Mouse (Mus musculus) hindbrain, embryonic 13.5 days (tissue): Measurements from ENCODE around the gene Zfp213. TPM values are rescaled to one million over a fixed set of nuclear protein-coding genes. Genes with fewer than 3 reads are reported as not detected.

Experiments
- ATAC-seq: fragments of 200-750 bp; cut with Nextera tagmentation; 2 replicates; pipeline ENCODE4 v1.8.0; 2017; ENCODE audit warnings: moderate TSS enrichment; ENCODE audit not compliant: low FRiP score
- H3K27ac ChIP-seq: fragments of 300-500 bp; sonication (generic); 2 replicates; pipeline ENCODE4 v1.5.1; 2015; ENCODE audit warnings: inconsistent platforms, mild to moderate bottlenecking, moderate library complexity
- H3K27me3 ChIP-seq: fragments of 300-500 bp; sonication (generic); 2 replicates; pipeline ENCODE4 v1.6.1; 2015; ENCODE audit warnings: mild to moderate bottlenecking, inconsistent platforms
- H3K36me3 ChIP-seq: fragments of 300-500 bp; sonication (generic); 2 replicates; pipeline ENCODE4 v1.6.1; 2015; ENCODE audit warnings: mild to moderate bottlenecking, inconsistent platforms
- H3K4me1 ChIP-seq: fragments of 300-500 bp; sonication (generic); replicated peaks from 2 replicates; pipeline ENCODE4 v1.6.1; 2015; ENCODE audit warnings: inconsistent platforms
- H3K4me2 ChIP-seq: fragments of 300-500 bp; sonication (generic); 2 replicates; pipeline ENCODE4 v1.6.1; 2015; ENCODE audit warnings: inconsistent platforms, mild to moderate bottlenecking, moderate library complexity
- H3K4me3 ChIP-seq: fragments of 300-500 bp; sonication (generic); 2 replicates; pipeline ENCODE4 v1.5.1; 2015; ENCODE audit warnings: mild to moderate bottlenecking, inconsistent platforms
- H3K9ac ChIP-seq: fragments of 300-500 bp; sonication (generic); 2 replicates; pipeline ENCODE4 v1.6.1; 2015; ENCODE audit warnings: mild to moderate bottlenecking, inconsistent platforms
- H3K9me3 ChIP-seq: fragments of 300-500 bp; sonication (generic); 2 replicates; pipeline ENCODE4 v1.6.1; 2016; ENCODE audit warnings: inconsistent platforms
- WGBS: fragments of 180-500 bp; shearing (Covaris S2); methylation state at CpG from one replicate; pipeline ENCODE4 v1.1.7; 2015; 5-methylcytosine and 5-hydroxymethylcytosine counted together
- polyA plus RNA-seq: library from polyadenylated mRNA; unstranded; fragments of >200 nt; fragmentation: Nextera tagmentation; extraction: Ambion mirVana; gene quantifications from 2 replicates; pipeline ENCODE4 v1.2.1, GENCODE M21; 2015

Zfp213 gene
- polyA plus RNA-seq, 1 experiment from 2014 or later, result 18.2 TPM

GRCm38 (mm10) chr17:23518701-23519423, 45.2 kb downstream of the Zfp213 start:
- no peaks in the 10 kb centered on the region for H3K36me3 ChIP-seq
- H3K27ac ChIP-seq, result no peak overlapping the region
- no peak overlapping the region for H3K4me3 ChIP-seq
- no peak overlapping the region for H3K4me2 ChIP-seq
- ATAC-seq, result peak; percentile 57; the same call in 1 of the 2 replicates
- H3K27me3 ChIP-seq, result no peaks in the 10 kb centered on the region
- no peaks in the 10 kb centered on the region; the same call in 1 of the 2 replicates for H3K9me3 ChIP-seq
- H3K4me1 ChIP-seq, result no peaks in the 10 kb centered on the region
- H3K9ac ChIP-seq, result no peak overlapping the region
- WGBS, result 76% methylated on average over 2 of the region's 2 CpGs

Other genes with a start within 250 kb of the Zfp213 start
- not detected in 2 replicates for gene Vmn2r115, start 220.5 kb downstream of the Zfp213 start, polyA plus RNA-seq
- not detected in 2 replicates for gene Vmn2r116, start 179.6 kb downstream of the Zfp213 start, polyA plus RNA-seq
- not detected in 2 replicates for gene Vmn2r117, start 84.5 kb downstream of the Zfp213 start, polyA plus RNA-seq
- gene Zfp13, start 35.2 kb upstream of the Zfp213 start, polyA plus RNA-seq, result 28.2 and 28.3 TPM in 2 replicates
- gene Zscan10, start 36.6 kb upstream of the Zfp213 start, polyA plus RNA-seq, result 0.13 and 0.22 TPM in 2 replicates
- 1.2 and 1.7 TPM in 2 replicates for gene Mmp25, start 81.0 kb upstream of the Zfp213 start, polyA plus RNA-seq
- 0.10 TPM in 1 of 2 replicates, not detected in the other for gene Bicdl2, start 96.3 kb upstream of the Zfp213 start, polyA plus RNA-seq
- gene Hcfc1r1, start 109.4 kb upstream of the Zfp213 start, polyA plus RNA-seq, result 108 and 109 TPM in 2 replicates
- gene Thoc6, start 109.6 kb upstream of the Zfp213 start, polyA plus RNA-seq, result 47.2 and 50.2 TPM in 2 replicates
- 2.7 and 3.4 TPM in 2 replicates for gene Tnfrsf12a, start 113.2 kb upstream of the Zfp213 start, polyA plus RNA-seq
- 0.61 and 0.85 TPM in 2 replicates for gene Cldn6, start 115.0 kb upstream of the Zfp213 start, polyA plus RNA-seq
- 1.4 and 2.5 TPM in 2 replicates for gene Cldn9, start 119.8 kb upstream of the Zfp213 start, polyA plus RNA-seq
- 0.06 and 0.27 TPM in 2 replicates for gene 1520401A03Rik, start 158.5 kb upstream of the Zfp213 start, polyA plus RNA-seq
- 18.0 and 18.8 TPM in 2 replicates for gene Pkmyt1, start 162.1 kb upstream of the Zfp213 start, polyA plus RNA-seq
- gene Paqr4, start 176.6 kb upstream of the Zfp213 start, polyA plus RNA-seq, result 54.3 and 58.2 TPM in 2 replicates
- 0.55 and 0.83 TPM in 2 replicates for gene Kremen2, start 181.6 kb upstream of the Zfp213 start, polyA plus RNA-seq
- gene Flywch1, start 207.4 kb upstream of the Zfp213 start, polyA plus RNA-seq, result 224 and 228 TPM in 2 replicates
- gene Flywch2, start 221.8 kb upstream of the Zfp213 start, polyA plus RNA-seq, result 68.1 and 79.0 TPM in 2 replicates
- 583 TPM in 2 replicates for gene Srrm2, start 226.3 kb upstream of the Zfp213 start, polyA plus RNA-seq